Mouse (Mus musculus): Measurements from ENCODE around the gene Ddx39b.

Ddx39b gene

DNA sequence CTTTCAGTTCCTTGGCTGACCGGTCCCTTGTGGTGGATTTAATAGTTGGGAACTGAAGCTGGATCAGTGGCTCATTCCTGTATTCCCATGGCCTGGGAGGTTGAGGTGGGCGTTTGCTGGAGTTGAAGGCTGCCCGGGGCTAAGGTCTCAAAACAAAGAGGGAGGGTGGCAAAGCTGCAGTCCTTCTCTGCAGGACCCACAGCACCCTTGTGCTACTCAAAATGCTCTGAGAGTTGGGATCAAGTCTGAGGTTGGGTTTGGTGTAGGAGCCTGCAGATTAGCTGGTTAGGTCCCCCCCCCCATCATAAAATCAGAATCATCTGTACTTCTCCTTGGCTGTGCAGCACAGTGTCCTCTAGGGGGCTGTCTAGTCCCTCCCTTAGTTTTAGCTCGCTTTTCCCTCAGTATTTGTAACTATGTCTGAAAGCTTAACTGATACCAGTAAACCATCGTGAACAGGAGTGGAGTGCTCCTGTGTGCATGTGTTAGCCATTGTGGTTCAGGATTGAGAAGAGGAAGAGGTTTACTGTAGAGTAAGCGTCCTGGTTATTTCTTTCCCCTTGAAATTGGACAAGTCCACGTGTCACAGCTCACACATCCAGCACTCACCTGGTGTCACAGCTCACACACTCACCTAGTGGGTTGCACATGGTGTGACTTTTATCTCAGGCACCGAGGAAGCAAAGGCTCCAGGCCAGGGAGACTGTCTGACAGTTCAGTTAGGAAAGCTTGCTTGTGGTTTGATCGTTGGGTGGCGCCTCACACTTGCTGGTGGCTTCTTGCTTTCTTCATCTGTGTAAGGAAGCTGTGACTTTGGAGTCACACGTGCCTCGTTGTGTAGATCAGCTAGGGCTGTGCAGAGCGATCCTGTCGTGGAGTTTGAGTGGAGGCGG, 4.4 kb downstream of the Ddx39b start:
- peak; percentile 92 for DNase-seq

DNA sequence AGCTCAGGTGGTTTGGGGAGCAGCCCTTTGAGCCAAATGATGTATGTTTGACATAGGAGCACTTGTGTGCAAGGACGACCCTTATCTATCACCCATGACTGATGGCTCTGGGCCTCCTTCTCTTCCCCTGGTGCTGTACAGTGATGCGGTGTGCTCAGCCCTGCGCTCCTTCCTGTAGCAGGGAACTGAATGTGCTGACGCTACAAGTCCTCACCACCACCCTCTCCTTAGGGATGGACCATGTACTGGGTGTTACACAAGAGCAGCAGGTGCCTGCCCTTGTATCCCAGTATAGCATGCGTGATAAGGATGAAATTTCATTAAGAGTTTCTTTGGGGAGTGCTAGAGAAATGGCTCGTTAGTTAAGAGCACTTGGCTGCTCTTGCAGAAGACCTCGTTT, 5.6 kb downstream of the Ddx39b start:
- peak; percentile 92 for DNase-seq

DNA sequence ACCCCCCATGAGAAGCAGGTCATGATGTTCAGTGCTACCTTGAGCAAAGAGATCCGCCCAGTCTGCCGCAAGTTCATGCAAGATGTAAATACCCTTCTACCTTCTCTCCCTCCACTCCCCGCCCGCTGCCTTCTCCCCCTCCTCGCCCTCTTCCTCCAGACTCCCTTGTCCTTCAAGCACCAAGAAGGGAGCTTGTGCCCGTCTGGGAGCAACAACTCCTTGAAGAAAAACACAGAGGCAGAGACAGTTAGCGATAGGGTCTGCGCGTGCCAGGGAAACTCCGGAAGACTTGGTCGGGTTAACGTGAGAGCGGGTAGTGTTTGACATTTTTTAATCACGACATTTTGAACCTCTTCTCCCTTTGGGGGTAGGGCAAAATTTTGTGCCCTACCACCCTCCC, 7.4 kb downstream of the Ddx39b start:
- peak; percentile 88 for DNase-seq

DNA sequence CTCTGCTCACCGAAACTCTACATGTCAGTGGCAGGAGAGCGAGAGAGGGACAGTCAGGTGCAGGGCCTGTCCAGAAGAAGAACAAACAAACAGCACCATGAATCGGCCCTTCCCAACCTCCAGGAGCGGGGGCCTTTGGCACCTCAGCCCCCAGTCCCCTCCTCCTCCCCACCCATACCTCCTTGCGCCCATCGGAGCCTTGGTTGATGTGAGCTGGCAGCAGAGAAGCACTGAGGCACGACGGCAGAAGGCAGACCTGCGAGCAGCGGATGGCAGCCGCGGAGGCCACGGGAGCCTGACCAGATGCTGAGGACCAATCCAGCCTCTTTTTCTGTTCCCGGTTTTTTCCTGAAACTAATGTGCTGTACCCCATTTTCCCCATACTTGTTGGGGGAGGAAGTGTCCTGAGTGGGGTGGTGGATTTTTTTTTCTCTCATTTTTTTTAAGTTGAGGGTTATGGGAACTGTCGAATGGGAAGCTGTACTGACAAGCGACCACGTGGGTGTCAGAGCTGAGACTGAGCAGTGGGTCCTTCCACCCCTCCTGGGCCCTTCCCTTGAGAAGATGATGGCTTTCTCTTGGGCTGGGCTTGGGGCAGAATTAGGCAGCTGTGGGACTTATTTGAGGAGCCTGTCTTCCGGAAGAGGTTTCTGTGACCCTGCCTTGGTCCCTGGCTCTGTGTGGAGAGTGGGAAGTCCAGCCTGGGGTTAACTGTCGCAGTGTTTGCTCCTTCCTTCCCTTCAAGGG, 8.1 kb downstream of the Ddx39b start:
- peak; percentile 91 for DNase-seq

DNA sequence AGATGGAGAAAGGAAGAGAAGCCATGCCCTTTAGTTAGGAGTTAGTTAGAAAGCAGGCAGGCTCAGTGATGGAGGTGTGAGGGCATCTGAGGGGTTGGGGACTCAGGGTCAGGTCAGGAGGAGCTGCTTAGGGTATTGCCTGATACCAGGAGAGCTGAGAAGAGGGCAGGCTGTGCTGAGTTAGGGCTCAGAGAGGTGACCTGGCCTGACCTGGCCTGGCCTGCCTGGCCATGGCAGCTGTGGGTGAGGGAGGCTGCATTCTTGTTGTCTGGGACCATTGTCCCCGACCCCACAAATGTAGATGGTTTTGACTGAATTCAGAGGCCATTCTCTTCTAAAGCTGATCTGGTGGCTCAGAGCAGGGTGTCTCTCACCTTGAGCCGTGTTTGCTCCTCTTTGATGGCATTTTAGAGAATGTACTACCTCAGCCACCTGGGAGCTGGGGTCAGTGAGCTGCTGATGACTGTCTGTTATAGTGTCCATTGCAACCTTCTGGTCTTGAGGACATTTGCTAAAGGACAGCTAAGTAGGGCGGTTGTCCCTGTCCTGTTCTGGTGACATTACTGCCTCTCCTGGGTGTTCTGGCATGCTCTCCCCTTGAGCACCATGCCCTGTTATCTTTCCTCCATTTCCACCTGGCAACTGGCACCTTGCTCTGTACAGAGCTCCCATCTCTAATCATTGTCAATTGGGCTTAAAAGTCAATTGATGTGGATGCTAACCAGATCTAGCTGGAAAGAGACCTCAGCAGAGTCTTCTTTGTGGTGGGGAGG, 9.0 kb downstream of the Ddx39b start:
- DNase-seq: peak; percentile 86

DNA sequence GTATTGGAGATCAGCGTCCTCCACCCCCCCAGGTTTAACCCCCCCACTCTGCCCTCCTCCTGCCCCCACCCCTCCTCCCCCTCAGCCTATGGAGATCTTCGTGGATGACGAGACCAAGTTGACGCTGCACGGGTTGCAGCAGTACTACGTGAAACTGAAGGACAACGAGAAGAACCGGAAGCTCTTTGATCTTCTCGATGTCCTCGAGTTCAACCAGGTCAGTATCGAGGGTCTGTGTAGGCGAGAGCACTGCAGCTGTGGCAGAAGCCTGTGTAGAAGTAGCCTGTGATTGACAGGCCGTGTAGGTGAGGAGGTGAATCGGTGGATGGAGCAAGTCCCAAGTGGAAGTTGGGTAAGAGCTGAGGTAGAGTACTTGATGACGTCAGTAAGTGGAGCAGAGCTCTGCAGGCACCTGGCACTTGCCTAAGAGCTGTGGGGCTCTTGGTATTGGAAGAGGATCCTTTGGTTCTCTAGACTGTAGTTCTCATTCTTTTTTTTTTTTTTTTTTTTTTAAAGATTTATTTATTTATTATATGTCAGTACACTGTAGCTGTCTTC, 9.7 kb downstream of the Ddx39b start:
- DNase-seq: peak; percentile 86

DNA sequence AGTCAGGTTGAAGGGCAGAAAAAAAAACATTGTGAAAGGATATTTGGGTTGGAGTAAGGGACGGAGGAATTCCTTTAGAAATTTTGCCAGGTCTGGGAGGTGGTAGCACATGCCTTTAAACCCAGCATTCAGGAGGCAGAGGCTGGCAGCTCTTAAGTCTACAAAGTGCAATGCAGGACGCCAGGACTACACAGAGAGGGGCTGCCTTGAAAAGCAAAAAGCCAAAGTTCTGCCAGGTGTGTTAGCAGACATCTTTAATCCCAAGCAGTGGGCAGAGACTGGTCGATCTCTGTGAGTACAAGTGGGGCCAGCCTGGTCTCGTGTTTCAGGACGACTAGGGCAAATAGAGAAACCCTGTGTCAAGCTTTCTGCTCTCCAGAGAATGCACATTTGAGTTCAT, 10.4 kb downstream of the Ddx39b start:
- peak; percentile 88 for DNase-seq

DNA sequence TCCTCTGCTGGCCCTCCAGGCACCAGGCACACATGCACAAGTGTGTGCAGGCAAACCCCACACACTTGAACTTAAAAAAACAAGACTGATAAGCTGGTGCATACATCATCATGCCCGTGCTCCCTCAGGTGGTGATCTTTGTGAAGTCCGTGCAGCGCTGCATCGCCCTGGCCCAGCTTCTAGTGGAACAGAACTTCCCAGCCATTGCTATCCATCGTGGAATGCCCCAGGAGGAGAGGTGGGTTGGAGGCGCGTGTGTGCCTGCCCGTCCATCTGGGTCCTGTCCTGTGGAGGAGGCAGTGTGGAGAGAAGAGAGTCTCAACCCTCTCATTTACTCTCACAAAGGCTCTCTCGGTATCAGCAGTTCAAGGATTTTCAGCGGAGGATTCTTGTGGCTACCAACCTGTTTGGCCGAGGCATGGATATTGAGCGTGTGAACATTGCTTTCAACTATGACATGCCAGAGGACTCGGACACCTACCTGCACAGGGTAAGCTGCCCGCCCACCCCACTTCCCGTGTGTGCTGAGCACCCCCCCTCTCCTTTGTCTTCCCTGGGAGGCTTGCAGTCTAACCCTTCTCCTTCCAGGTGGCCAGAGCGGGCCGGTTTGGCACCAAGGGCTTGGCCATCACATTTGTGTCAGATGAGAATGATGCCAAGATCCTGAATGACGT, 11.2 kb downstream of the Ddx39b start:
- peak; percentile 92 for DNase-seq

DNA sequence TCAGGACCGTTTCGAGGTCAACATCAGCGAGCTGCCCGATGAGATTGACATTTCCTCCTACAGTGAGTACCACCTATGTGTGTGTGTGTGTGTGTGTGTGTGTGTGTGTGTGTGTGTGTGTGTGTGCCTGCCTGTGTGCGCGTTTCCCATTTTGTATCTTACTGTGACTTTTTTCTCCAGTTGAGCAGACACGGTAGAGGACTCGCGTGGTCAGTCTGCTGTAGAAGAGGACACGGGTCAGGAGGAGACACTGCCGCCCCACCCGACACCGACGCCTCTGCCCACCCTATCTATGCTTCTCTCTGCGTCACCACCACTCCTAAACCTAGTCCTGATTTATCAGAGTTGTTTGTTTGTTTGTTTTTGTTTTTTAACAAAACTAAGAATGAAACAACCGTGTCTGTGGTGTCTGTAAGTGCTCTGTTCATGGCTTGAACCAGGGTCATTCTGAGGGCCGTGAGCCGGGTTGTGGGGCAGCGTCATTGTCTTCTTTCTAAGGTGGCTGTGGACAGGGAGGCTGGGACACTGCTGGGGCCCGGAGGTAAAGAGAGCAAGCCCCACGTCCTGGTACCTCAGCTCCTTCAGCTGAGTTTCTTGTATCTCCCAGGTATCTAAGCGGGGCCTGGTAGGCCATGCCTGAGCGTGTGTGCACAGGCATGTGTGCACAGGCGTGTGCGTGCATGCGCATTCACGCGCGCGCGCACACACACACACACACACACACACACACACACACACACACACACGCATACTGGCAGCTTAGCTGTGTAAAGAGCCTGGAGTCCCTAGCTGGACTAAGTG, 11.9 kb downstream of the Ddx39b start:
- DNase-seq: peak; percentile 84

DNA sequence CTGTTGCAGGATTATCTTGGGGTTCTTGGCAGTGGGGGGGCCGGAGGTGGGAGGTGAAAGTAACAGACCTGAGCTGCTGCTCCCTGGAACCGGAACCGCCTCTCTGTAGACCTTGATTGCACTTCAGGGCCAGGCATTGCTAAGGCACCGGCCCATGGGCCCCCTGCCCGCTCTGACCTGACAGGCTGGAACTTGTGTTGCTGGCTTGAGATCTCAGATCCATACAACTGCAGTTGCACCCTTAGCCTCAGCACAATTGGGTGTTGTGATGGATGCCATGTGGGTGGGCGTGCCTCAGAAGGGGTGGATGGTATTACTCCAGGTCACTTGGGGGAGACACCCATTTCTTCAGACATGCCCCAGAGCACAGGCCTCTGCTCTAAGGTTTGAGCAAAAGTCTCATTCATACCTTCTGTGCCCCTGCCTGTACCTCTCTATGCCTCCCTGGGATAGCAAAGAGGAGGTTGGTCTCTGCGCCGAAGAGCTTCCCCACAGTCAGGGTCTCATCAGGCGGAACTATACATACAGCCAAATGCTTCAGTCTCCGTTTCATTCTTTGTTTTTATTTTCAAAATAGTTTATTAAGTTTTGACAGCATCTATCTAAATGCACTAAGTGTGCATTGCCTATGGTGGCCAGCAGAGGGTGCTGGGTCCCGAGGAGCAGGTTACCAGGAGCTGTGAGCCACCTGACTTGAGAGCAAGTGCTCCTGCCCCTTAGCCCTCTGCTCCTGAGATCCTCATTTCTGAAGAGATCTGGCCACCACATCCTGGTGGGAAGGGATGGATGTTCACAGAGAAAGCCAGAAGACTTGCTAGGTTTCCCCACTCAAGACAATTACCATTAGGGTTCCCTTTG, 12.9 kb downstream of the Ddx39b start:
- peak; percentile 94 for DNase-seq

DNA sequence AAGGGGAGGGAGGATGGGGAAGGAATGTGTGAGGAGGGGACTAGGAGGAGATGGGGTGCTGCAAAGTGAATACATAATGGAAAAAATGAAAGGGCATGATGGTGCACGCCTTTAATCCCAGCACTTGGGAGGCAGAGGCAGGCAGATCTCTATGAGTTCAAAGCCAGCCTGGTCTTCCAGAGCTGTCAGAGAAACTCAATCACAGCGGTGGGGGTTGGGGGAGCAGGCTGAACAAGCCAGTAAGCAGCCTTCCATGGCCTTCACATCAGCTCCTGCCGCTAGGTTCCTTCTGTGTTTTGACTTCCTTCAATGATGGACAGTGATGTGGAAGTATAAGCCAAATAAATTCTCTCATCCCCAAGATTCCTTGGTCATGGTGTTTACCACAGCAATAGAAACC, 13.8 kb downstream of the Ddx39b start:
- DNase-seq: peak; percentile 93

DNA sequence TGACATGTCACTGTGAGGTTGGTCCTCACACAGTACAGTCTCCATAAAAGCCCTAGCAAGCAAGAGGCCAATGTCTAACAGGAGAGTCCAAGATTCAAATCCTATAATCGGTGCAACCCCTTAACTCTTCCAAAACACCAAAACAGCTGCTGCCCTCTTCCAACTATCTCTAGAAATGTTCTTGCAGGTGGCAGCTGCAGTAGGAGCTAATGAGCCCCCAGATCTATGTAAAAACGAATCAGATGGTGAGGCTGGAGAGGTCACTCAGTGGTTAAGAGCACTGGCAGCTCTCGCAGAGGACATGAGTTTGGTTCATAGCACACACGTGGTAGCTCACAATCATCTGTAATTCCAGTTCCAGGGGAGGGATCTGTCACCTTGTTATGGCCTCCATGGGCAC, 14.2 kb downstream of the Ddx39b start:
- peak; percentile 86 for DNase-seq

DNA sequence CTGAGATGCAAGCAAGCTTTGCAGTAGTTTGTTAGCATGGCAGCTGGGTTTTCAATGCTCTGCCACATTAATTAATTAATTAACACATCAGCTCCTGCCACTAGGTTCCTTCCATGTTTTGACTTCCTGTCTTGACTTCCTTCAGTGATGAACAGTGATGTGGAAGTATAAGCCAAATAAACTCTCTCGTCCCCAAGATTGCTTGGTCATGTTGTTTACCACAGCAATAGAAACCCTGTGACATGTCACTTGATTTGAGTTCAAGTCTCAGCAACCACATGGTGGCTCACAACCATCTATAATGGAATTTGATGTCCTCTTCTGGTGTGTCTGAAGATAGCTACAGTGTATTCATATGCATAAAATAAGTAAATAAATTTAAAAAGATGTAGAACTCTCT, 15.8 kb downstream of the Ddx39b start:
- DNase-seq: peak; percentile 90

DNA sequence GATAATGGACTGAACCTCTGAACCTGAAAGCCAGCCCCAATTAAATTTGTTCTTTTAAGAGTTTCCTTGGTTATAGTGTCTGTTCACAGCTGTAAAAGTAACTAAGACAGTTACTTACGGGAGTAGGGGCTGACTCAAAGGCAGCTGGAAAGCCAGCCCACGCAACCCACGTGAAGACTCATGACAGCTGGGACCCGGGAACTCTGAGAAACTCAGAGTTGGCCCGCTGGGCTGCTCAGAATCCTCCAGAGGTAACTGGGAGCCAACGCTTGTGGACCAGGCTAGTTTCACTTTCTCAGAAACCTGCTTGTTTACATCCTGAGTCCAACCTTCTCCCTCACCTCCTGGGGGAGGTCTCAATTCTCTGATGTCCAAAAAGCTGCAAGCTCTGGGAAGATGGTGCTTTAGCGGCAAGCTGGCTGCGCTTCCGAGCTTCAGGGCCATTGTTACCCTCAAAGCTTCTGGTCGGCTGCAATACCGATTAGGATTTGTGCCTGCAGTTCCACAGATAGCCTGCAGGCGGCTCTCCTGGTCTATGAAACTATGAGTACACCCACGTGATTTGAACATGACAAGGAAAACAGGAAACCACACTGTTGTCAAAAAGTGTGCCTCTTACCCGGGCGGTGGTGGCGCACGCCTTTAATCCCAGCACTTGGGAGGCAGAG, 16.4 kb downstream of the Ddx39b start:
- peak; percentile 100 for DNase-seq

DNA sequence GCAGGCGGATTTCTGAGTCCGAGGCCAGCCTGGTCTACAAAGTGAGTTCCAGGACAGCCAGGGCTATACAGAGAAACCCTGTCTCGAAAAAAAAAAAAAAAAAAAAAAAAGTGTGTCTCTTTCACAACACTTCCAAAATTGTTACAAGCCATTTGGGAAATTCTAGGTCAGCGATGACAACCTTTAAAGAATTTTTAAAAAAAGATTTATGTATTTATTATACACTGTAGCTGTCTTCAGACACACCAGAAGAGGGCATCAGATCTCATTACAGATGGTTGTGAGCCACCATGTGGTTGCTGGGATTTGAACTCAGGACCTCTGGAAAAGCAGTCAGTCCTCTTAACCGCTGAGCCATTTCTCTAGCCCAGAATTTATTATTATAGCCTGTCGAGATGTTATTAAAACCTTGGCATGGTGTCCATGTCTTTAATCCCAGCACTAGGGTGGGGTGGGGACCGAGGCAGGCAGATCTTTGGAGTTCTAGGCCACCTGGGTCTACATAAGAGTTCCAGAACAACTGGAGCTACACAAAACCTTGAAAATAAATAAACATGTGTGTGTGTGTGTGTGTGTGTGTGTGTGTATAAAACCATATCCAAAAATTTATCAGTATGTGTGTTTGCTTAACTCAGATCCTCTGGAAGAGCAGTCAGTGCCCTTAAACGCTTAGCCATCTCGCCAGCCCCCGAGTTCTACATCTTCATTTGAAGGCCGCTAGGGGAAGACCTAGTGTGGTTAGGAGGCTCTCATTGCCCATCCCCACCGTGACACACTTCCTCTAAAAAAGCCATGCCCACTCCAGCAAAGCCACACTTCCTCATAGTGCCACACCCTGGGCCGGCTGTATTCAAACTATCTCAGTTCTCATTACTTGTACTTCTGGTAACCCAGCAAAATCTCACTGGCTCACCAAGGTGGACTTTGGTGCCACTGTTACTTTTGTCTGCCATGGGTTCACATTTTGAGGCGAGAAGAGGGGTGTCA, 17.2 kb downstream of the Ddx39b start:
- DNase-seq: peak; percentile 99

DNA sequence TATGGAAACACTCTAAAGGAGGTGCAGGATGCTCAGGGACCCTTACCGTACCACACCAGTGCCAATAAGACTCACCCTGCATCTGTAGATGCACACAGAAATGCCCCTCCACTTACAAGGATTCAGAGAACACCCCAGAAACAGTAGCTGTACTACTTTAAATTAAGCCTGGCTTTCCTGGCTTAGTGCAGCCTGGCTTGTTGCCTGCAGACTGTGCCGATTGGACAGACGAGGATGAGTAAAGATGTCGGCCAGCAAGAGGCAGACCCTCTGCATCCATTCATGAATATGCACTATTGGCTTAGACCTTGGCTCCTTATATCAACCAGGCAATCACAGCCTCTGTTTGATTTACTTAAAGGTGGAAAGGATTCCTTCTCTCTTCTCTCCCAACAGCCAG, 18.1 kb downstream of the Ddx39b start:
- DNase-seq: peak; percentile 94

DNA sequence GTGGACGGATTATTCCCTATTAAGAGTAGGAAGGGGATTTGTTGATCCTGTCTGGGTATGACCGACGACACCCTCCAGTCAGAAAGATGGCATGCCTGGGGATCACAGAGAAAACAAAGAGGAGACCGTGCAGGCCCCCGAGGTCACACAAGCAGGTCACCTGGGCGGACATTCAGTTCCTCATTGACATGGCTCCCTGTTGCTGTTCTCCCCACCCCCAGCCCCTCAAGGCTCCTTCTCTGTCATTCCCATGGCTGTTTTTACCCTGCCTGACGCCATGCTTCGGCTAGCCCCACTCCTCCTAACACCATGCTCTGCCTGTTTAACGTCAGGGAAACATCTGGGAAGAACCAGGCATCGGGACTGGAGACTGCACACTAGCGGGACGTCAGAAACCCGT, 20.1 kb downstream of the Ddx39b start:
- peak; percentile 91 for DNase-seq

DNA sequence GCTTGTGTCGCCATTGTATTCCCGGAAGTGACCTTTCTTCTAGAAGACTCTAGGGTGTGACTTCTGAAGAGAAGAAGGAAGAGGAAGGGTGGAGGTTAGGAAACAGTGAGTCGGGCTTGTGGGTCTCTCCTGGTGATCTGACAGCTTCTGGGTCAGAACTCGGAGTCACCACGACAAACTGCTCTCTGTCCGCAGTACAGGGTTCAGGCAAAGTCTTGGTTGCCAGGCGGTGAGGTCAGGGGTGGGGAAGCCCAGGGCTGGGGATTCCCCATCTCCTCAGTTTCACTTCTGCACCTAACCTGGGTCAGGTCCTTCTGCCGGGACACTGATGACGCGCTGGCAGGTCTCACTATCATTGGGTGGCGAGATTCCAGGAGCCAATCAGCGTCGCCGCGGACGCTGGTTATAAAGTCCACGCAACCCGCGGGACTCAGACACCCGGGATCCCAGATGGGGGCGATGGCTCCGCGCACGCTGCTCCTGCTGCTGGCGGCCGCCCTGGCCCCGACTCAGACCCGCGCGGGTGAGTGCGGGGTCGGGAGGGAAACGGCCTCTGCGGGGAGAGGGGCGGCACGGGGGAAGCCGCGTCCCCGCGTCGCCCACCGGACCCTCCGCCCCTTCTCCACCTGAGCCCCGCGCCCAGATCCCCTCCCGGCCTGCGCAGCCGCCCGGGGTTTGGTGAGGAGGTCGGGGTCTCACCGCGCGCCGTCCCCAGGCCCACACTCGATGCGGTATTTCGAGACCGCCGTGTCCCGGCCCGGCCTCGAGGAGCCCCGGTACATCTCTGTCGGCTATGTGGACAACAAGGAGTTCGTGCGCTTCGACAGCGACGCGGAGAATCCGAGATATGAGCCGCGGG, 21.3 kb downstream of the Ddx39b start, which contains the start of gene H2-D1:
H2-D1 (plus strand) TSS at position 67 of the 859 bp plus-strand sequence.
- DNase-seq: peak; percentile 100
